Mouse (Mus musculus) adrenal gland, postnatal 14 days (tissue): Measurements from ENCODE around the gene Olfr1389. TPM values are rescaled to one million over a fixed set of nuclear protein-coding genes. Genes with fewer than 3 reads are reported as not detected.
"Not testable (repeated sequence)": the region's sequence is repeated elsewhere in the genome, so short reads cannot be mapped to it uniquely, and the experiment has no call there.

Experiments
- DNase-seq: peaks from one replicate; pipeline ENCODE4 v3.0.0; 2021; ENCODE audit warnings: mixed read lengths
- long read RNA-seq, 2 experiments: library from polyadenylated mRNA; stranded (forward); transcript quantifications; one replicate each; pipeline ENCODE4 v2.0.0; 2021
- total RNA-seq: library from RNA; stranded (reverse); gene quantifications from 2 replicates; pipeline ENCODE4 v1.2.3, GENCODE M21; 2021

Olfr1389 gene
- total RNA-seq = not detected in 2 replicates
- long read RNA-seq, experiment 1 = 0 reads
- long read RNA-seq, experiment 2 = 0 reads

DNA sequence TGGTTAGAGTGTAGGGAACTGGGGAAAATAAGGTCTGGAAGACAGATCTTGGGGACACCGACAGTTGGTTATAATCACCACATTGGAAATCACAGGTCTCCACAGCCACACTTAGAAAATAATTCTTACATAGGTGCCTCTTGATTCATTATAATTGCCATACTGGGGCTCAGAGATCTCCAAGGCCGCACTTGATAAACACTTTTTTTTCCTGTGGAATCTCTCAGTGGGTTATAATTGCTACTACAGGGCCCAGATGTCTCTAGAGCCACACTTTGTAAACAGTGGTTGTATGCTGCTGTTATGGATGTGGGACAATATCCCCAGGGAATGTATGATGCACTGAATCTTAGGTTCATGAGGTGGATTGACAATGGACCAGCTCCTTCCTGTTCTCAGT lies at the start of gene Olfr1389:
Gene Olfr1389 (plus strand): TSS at position 301 of the 400 bp plus-strand sequence.
- DNase-seq = no peak

DNA sequence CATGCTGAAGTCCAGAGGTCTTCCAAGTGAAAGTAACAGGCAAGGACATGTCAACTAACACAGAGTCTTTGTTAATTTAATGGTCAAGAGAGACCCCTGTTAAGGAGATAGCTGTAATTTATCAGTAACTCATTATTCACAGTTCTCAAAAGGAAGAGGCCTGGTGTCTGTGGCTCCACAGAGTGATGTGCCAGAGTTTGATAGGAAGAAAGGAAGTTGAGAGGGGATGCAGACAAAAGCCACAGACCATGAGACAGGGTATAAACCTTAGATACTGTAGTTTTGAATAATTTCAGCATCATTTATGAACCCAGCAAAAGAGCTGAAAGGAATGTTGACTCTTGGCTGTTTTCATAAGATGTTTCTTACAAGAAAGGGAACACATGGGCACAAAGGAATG lies 39.7 kb upstream of the Olfr1389 start:
- no peak for DNase-seq

DNA sequence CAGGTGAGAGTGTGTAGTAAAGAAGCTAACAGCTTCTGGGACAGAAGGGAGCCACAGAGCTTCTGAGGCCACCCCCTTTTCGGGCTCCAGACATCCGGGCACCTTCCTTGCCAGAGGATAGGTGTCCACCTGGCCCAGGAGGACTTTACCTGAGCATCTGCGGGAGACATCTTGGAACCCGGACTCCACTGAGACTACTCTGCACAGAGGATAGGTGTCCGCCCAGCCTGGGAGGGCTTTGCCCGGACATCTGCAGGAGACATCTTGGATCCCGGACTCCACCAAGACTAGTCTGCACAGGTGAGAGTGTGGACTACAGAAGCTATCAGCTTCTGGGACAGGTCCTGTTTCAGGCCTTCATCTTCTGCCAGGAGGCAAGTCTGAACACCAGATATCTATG lies 36.7 kb upstream of the Olfr1389 start:
- DNase-seq = not testable (repeated sequence)

DNA sequence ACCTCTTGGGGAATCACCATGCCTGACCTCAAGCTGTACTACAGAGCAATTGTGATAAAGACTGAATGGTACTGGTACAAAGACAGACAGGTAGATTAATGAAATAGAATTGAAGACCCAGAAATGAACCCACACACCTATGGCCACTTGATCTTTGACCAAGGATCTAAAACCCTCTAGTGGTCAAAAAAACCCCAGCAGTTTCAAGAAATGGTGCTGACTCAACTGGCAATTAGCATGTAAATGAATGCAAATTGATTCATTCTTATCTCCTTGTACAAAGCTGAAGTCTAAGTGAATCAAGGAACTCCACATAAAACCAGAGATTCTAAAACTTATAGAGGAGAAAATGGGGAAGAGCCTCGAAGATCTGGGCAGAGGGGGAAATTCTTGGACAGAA lies 30.2 kb upstream of the Olfr1389 start:
- DNase-seq = not testable (repeated sequence)

DNA sequence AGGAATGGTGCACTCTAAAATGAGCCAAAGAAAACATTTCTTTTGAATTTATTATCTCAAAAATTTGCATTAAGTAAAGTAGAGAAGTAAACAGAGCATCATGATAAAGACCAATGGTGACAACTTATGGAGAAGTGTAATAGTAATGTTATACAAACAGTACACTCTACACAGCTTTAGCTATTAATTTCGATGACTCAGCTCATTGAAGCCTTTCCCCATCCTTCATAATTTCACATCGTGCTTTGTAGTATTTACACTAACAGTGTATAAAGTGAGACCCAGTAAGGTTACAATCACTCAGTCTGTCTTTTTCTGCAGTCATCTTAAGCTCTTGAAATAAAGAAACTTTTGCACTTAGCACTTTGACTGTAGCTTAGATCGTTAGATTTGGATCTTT lies 16.1 kb upstream of the Olfr1389 start:
- DNase-seq = no peak

DNA sequence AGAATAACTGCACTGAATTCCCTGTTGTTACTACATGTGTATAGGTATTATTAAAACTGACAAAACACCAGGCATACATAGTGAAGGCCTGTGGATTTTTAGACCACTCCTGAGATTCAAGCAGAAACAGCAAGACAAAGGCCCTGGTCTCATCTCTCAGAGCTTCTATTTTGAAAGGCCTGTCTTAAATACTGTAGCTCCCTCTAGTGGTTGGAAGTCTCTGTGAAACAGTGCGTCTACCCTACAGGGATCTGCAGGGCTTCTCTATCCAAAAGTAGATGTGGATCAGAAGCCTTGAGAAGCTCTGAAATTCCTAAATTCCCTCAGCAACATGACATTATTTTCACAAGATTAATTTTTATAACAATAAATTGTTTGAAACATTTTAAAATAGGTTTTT lies 12.3 kb upstream of the Olfr1389 start:
- DNase-seq = peak; percentile 11

DNA sequence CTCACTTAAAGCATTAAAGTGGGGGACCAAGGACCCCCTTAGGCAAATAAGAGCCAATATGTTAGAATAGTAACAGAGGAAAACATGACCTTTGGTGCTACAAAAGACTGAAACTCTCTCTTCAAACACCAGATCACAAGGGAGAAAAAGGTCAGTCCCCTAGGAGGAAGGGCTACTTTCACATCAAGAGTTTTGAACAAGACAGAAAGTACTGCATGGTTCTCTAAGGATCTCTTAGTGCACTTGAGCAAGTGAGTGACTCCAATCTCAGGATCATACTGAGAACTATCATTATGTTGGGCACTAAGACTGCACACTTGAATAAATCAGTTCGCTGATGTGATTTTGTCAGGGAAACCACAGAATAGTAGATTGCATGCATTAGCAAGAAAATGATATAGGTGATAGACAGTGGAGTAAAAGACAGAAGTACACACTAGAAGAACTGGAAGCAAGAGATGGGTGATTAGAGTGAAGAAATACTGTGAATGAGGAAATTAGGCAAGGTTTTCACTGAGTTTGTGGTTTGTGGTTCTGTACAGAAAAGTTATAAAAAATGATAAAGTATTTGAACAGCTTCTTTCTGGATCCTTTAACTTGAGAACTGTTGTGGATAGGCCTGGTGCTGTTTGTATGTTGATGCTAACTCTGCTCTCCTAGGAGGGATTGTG lies 2.5 kb downstream of the Olfr1389 start:
- no peak for DNase-seq

DNA sequence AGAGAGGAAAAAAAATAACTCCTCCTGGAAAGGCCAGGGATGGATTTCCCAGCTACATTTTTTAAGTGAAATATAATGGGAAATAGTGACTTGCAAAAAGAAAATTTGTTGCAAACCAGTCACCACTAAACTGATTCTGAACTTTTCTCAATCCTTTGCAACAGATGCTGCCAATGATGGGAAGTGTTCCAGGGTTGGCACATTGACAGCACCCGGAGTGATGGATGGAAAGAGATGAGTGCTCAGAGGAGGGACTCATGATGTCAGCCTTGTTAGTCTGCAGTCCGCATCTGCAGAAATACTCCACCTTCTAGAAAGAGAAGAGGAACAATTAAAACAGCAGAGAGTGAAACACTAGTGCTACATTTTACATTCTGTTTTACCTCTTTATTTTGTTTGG lies 6.8 kb downstream of the Olfr1389 start:
- DNase-seq = peak; percentile 8

DNA sequence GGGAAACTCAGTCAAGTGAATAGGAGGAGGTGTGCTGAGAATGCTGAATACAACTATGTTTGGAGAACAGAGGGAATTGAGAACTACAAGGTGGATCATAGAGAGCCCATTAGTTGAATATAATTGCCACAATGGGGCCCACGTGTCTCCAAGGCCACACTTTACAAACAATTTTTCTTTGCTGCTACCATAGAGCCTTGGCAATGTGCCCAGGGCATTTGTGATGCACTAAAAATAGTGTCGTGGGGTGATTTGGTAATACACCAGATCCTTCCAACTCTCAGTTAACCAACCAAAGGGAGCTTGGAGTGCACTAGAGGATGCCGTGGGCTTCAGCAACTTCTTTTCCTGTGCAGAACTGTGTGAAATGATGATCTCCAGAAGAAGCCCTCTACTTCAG lies 13.5 kb downstream of the Olfr1389 start, which contains the start of gene Olfr1388:
Gene Olfr1388 (plus strand): TSS at position 214 of the 400 bp plus-strand sequence.
- peak; percentile 21 for DNase-seq

DNA sequence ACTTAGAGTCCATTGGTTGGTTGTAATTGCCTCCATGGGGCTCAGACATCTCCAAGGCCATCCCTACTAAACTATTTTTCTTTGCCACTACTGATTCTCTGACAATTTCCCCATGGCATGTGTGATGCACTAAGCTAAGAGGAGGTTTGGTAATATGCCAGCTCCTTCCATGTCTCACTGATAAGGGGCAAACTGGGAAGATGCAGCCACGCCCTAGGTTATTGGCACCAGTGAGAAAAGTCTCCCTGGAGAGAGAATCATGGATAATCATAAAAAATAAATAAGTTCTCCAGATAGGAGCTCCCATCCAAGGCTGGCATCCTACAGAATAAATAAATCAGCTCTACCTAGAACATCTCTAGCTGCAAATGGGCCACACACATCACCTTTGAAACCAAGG lies 32.2 kb downstream of the Olfr1389 start, which contains the start of gene Olfr1387:
Gene Olfr1387 (plus strand): TSS at position 301 of the 400 bp plus-strand sequence.
- no peak for DNase-seq

DNA sequence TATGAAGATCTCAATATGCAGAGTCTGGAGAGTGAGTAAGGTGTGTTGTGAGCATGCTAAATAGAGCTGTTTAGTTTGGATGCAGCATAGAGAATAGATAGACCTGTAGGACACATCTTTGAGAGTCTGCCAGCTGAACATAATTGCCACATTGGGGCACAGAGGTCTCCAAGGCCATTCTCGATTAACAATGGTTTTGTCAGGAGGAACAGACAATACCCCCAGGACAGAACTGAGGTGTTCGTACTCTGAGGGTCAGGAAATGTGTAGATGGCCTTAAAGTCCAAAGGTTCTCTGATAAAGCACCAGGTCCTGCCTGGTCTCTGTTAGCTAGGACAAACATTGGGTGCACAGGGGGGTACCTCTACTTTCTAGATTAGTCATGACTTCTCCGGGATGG lies 41.9 kb downstream of the Olfr1389 start, which contains the start of gene Olfr1386:
Gene Olfr1386 (plus strand): TSS at position 301 of the 400 bp plus-strand sequence.
- DNase-seq = not testable (repeated sequence)

Other genes with a start within 250 kb of the Olfr1389 start
- gene Btnl9, start 235.9 kb upstream of the Olfr1389 start, total RNA-seq = 32.0 and 38.6 TPM in 2 replicates
- 33.2 and 36.9 TPM in 2 replicates for gene Zfp62, start 219.8 kb upstream of the Olfr1389 start, total RNA-seq
- 95.9 and 96.7 TPM in 2 replicates for gene Mgat1, start 178.9 kb upstream of the Olfr1389 start, total RNA-seq
- not detected in 2 replicates for gene Olfr1393, start 144.8 kb upstream of the Olfr1389 start, total RNA-seq
- not detected in 2 replicates for gene Olfr1392, start 137.8 kb upstream of the Olfr1389 start, total RNA-seq
- not detected in 2 replicates for gene Olfr10, start 118.3 kb upstream of the Olfr1389 start, total RNA-seq
- gene Olfr1391, start 100.3 kb upstream of the Olfr1389 start, total RNA-seq = not detected in 2 replicates
- gene Olfr1390, start 87.9 kb upstream of the Olfr1389 start, total RNA-seq = not detected in 2 replicates
- 0.15 and 0.19 TPM in 2 replicates for gene Olfr1388, start 13.6 kb downstream of the Olfr1389 start, total RNA-seq
- gene Olfr1387, start 32.3 kb downstream of the Olfr1389 start, total RNA-seq = not detected in 2 replicates
- not detected in 2 replicates for gene Olfr1386, start 42.0 kb downstream of the Olfr1389 start, total RNA-seq
- not detected in 2 replicates for gene Olfr1385, start 66.0 kb downstream of the Olfr1389 start, total RNA-seq
- not detected in 2 replicates for gene Olfr1384, start 83.7 kb downstream of the Olfr1389 start, total RNA-seq
- 0.53 and 0.93 TPM in 2 replicates for gene Olfr1383, start 96.6 kb downstream of the Olfr1389 start, total RNA-seq
- not detected in 2 replicates for gene Olfr1382, start 105.2 kb downstream of the Olfr1389 start, total RNA-seq
- not detected in 2 replicates for gene Olfr1381, start 120.4 kb downstream of the Olfr1389 start, total RNA-seq
- not detected in 2 replicates for gene Olfr1380, start 133.8 kb downstream of the Olfr1389 start, total RNA-seq
- 17.5 and 18.4 TPM in 2 replicates for gene Flt4, start 186.2 kb downstream of the Olfr1389 start, total RNA-seq
- not detected in 2 replicates for gene Scgb3a1, start 240.5 kb downstream of the Olfr1389 start, total RNA-seq